ENCODE assay signal across 9 mouse cellular contexts in genomic region chr1:166308851-166309715, GRCm38 (mm10). TPM values are rescaled to one million over a fixed set of nuclear protein-coding genes. Genes with fewer than 3 reads are reported as not detected.
DNase-seq lines count a peak whose midpoint lies in the region; ATAC-seq and TF ChIP-seq lines count a peak whose summit lies in the region.
"Had no signal": no experiment of that assay in that cellular context is flagged by ENCODE, and none has a peak within 500 bp of the region (broad histone marks: within the 10 kb centered on the region; RNA-seq: fewer than 3 reads in every experiment).

No protein-coding gene starts in this region.

- H3K4me3 ChIP-seq in heart, embryonic 10.5 days: peak overlapping the region; percentile 62
- H3K4me3 ChIP-seq in brown adipose tissue, adult 24 weeks (ENCODE audit: insufficient read depth, low read depth, low read length): peak overlapping the region; percentile 45
- peak overlapping the region; percentile 57 for H3K4me3 ChIP-seq in forebrain, postnatal 0 days (ENCODE audit: low read depth, low read length)
- peak overlapping the region; percentile 38 for H3K4me3 ChIP-seq in kidney, postnatal 0 days (replicated peaks; ENCODE audit: low read depth, low read length)
- H3K4me3 ChIP-seq in stomach, embryonic 15.5 days (replicated peaks): peak overlapping the region; percentile 47

- peak; percentile 77 for DNase-seq in heart, embryonic 10.5 days (ENCODE audit: low spot score)
- DNase-seq in heart, postnatal 25 days (ENCODE audit: low spot score): no peak
- peak; percentile 63 for DNase-seq in forebrain, postnatal 0 days
- DNase-seq in kidney, postnatal 0 days (ENCODE audit: low spot score): peak; percentile 12

- WGBS in heart, embryonic 10.5 days: 1% methylated on average over 94 of the region's 94 CpGs
- 2% methylated on average over 94 of the region's 94 CpGs for WGBS in forebrain, postnatal 0 days
- WGBS in kidney, postnatal 0 days: under 1% methylated on average over 94 of the region's 94 CpGs
- under 1% methylated on average over 86 of the region's 94 CpGs for WGBS in stomach, embryonic 15.5 days

- H3K27ac ChIP-seq in heart, embryonic 10.5 days: peak overlapping the region; percentile 48; the same call in 1 of the 2 replicates
- H3K27ac ChIP-seq in brown adipose tissue, adult 24 weeks (replicated peaks; ENCODE audit: low read depth, low read length): no peak overlapping the region
- H3K27ac ChIP-seq in forebrain, postnatal 0 days (ENCODE audit: low read depth, low read length): peak overlapping the region; percentile 35; the same call in 1 of the 2 replicates
- H3K27ac ChIP-seq in kidney, postnatal 0 days: no peak overlapping the region
- no peak overlapping the region for H3K27ac ChIP-seq in stomach, embryonic 15.5 days

- H3K27me3 ChIP-seq in heart, embryonic 10.5 days (ENCODE audit: insufficient read depth, poor library complexity, severe bottlenecking): peaks cover 50% of the 10 kb centered on the region
- no peaks in the 10 kb centered on the region; the same call in 1 of the 2 replicates for H3K27me3 ChIP-seq in forebrain, postnatal 0 days (ENCODE audit: insufficient read depth, low read length)
- peaks cover 31% of the 10 kb centered on the region; the same call in 1 of the 2 replicates for H3K27me3 ChIP-seq in kidney, postnatal 0 days (ENCODE audit: insufficient read depth, low read length)
- H3K27me3 ChIP-seq in stomach, embryonic 15.5 days (replicated peaks): peaks cover 29% of the 10 kb centered on the region

- H3K4me2 ChIP-seq in forebrain, postnatal 0 days (ENCODE audit: low read depth): peak overlapping the region; percentile 95
- peak overlapping the region; percentile 68 for H3K4me2 ChIP-seq in kidney, postnatal 0 days (ENCODE audit: low read length)
- peak overlapping the region; percentile 94 for H3K4me2 ChIP-seq in stomach, embryonic 15.5 days

- ATAC-seq in forebrain, postnatal 0 days: peak; percentile 64
- peak; percentile 55 for ATAC-seq in kidney, postnatal 0 days (replicated peaks; ENCODE audit: low FRiP score, low read depth)
- peak; percentile 28; the same call in 1 of the 2 replicates for ATAC-seq in megakaryocyte, adult 5-6 weeks (ENCODE audit: poor library complexity, severe bottlenecking)
- ATAC-seq in stomach, embryonic 15.5 days (ENCODE audit: insufficient read depth, low FRiP score, low read depth): peak; percentile 69
- no peak for ATAC-seq in inflammation-experienced regulatory T-cells, adult 6 months

- no peaks in the 10 kb centered on the region for H3K36me3 ChIP-seq in heart, embryonic 10.5 days
- H3K36me3 ChIP-seq in forebrain, postnatal 0 days (ENCODE audit: insufficient read depth): no peaks in the 10 kb centered on the region
- no peaks in the 10 kb centered on the region for H3K36me3 ChIP-seq in kidney, postnatal 0 days (ENCODE audit: insufficient read depth, low read length)
- no peaks in the 10 kb centered on the region for H3K36me3 ChIP-seq in stomach, embryonic 15.5 days

- intact Hi-C loops in heart, postnatal 25 days (cut with DNase I): no loop called here

- peaks cover 11% of the 10 kb centered on the region; the same call in 1 of the 2 replicates for H3K4me1 ChIP-seq in heart, embryonic 10.5 days
- H3K4me1 ChIP-seq in brown adipose tissue, adult 24 weeks (ENCODE audit: control insufficient read depth, insufficient read depth, insufficient read length, low read length): peaks cover 8% of the 10 kb centered on the region; the same call in 1 of the 2 replicates
- no peaks in the 10 kb centered on the region for H3K4me1 ChIP-seq in forebrain, postnatal 0 days (ENCODE audit: insufficient read depth)
- H3K4me1 ChIP-seq in kidney, postnatal 0 days (replicated peaks; ENCODE audit: insufficient read depth, low read length): 0 out of 2 replicates have a peak, but pooled peaks cover 5% of the 10 kb centered on the region
- 0 out of 2 replicates have a peak, but pooled peaks cover 5% of the 10 kb centered on the region for H3K4me1 ChIP-seq in stomach, embryonic 15.5 days

- peak; percentile 37 for TF ChIP-seq CTCF in forebrain, postnatal 0 days (IDR thresholded peaks at IDR 0.05; ENCODE audit: low read depth)
- TF ChIP-seq CTCF in kidney, postnatal 0 days (IDR thresholded peaks at IDR 0.05; ENCODE audit: low read depth): no peak; the same call in 1 of the 2 replicates

- H3K9me3 ChIP-seq in heart, embryonic 10.5 days: no peaks in the 10 kb centered on the region
- H3K9me3 ChIP-seq in forebrain, postnatal 0 days (ENCODE audit: low read length): no peaks in the 10 kb centered on the region
- H3K9me3 ChIP-seq in kidney, postnatal 0 days (replicated peaks; ENCODE audit: low read length): no peaks in the 10 kb centered on the region
- no peaks in the 10 kb centered on the region for H3K9me3 ChIP-seq in stomach, embryonic 15.5 days

- peak overlapping the region; percentile 59 for H3K9ac ChIP-seq in forebrain, postnatal 0 days
- no peak overlapping the region for H3K9ac ChIP-seq in kidney, postnatal 0 days (ENCODE audit: low read depth, low read length)
- H3K9ac ChIP-seq in stomach, embryonic 15.5 days: no peak overlapping the region

RNA-seq across cellular contexts. Expression of gene Ildr2, which starts 55.1 kb away (rescaled TPM):
- 1.4 and 1.5 TPM in 2 replicates for polyA plus RNA-seq in heart, embryonic 10.5 days (2016; fragmentation: Nextera tagmentation; extraction: Ambion mirVana)
- total RNA-seq in heart, postnatal 25 days (2021): 1 to 10 TPM; 2.8 to 3.6 TPM
- 0.54 and 2.0 TPM in 2 replicates for polyA plus RNA-seq in brown adipose tissue, adult 24 weeks (2012; ENCODE audit: insufficient read depth, insufficient read length, missing spikeins)
- total RNA-seq in forebrain, postnatal 0 days (2014; rRNA removed): 24.4 and 38.1 TPM in 2 replicates
- polyA plus RNA-seq in forebrain, postnatal 0 days (2015; fragmentation: Nextera tagmentation; extraction: Ambion mirVana): 3.2 and 6.4 TPM in 2 replicates
- 3.1 and 3.2 TPM in 2 replicates for polyA plus RNA-seq in kidney, postnatal 0 days (2015; fragmentation: Nextera tagmentation; extraction: Ambion mirVana)
- total RNA-seq in megakaryocyte, adult 5-6 weeks (2015): 0.02 TPM in 1 of 2 replicates, not detected in the other
- total RNA-seq in megakaryocyte, adult 5-6 weeks (2017): 0.16 TPM in 1 of 2 replicates, not detected in the other
- 1.3 and 1.5 TPM in 2 replicates for polyA plus RNA-seq in stomach, embryonic 15.5 days (2015; fragmentation: Nextera tagmentation; extraction: Ambion mirVana)
- not detected for polyA plus RNA-seq in inflammation-experienced regulatory T-cells, adult 6 months (2017; shearing (Covaris generic))
- total RNA-seq: MEL had no signal

Comparison
In these comparisons a context has a peak if more than half of its experiments do, and no peak if none do; other contexts are left out.
1. H3K27ac ChIP-seq: peak in heart, embryonic 10.5 days (single experiment) and forebrain, postnatal 0 days (single experiment); none in brown adipose tissue, adult 24 weeks (single experiment), kidney, postnatal 0 days (single experiment) and stomach, embryonic 15.5 days (single experiment).
2. Peak in every context shown above with its lines, with median percentiles within 50 percentile points of each other: H3K4me3 ChIP-seq and H3K4me2 ChIP-seq.